Mouse (Mus musculus) ES-E14 (cell line): ENCODE measurements around the gene Chrna7.

Experiments
- CHD2 ChIP-seq: IDR thresholded peaks from 2 replicates; pipeline ENCODE4 v1.6.1; 2014; ENCODE audit warnings: mild to moderate bottlenecking, low read depth, low read length, inconsistent platforms
- HCFC1 ChIP-seq: IDR thresholded peaks from 2 replicates; pipeline ENCODE4 v1.6.1; 2012; ENCODE audit warnings: low read length, inconsistent platforms, borderline replicate concordance; ENCODE audit not compliant: insufficient read depth
- MAFK ChIP-seq: IDR thresholded peaks from 2 replicates; pipeline ENCODE4 v1.6.1; 2014; ENCODE audit warnings: mild to moderate bottlenecking, low read depth, low read length, inconsistent platforms; ENCODE audit not compliant: insufficient read depth
- ZC3H11A ChIP-seq: IDR thresholded peaks from 2 replicates; pipeline ENCODE4 v1.6.1; 2012; ENCODE audit warnings: low read depth, mild to moderate bottlenecking, inconsistent platforms, low read length, borderline replicate concordance
- ZNF384 ChIP-seq: IDR thresholded peaks from 2 replicates; pipeline ENCODE4 v1.6.1; 2012; ENCODE audit warnings: low read depth, low read length, inconsistent platforms

GRCm38 (mm10) chr7:63207137-63207536, 5.2 kb downstream of the Chrna7 start:
- TF ChIP-seq MAFK = no peak
- TF ChIP-seq CHD2 = no peak
- no peak for TF ChIP-seq ZNF384
- TF ChIP-seq ZC3H11A = no peak
- TF ChIP-seq HCFC1 = no peak
